Mouse (Mus musculus): ENCODE results near the gene Hgd.

GRCm38 (mm10) chr16:37626388-37626949 lies 46.5 kb downstream of the Hgd start:
- TF ChIP-seq CTCF (IDR thresholded peaks at IDR 0.05): no peak
- no peak for TF ChIP-seq EP300 (IDR thresholded peaks at IDR 0.05)
